Mouse (Mus musculus) spleen, adult 2 months (tissue): ENCODE measurements around the gene Srrm3. TPM values are rescaled to one million over a fixed set of nuclear protein-coding genes. Genes with fewer than 3 reads are reported as not detected.

Experiments
- DNase-seq, 2 experiments: peaks; one replicate each; pipeline versions ENCODE4 v3.0.0 to v3.0.0-alpha.2; 2012 to 2021; ENCODE audit warnings: low spot score in 2 of 2, low read depth in 1 of 2
- H3K27ac ChIP-seq: fragments of 200-500 bp; 2 replicates; pipeline ENCODE4 v1.5.1; 2012; ENCODE audit warnings: low read length, inconsistent platforms; ENCODE audit not compliant: insufficient read depth
- H3K27me3 ChIP-seq: fragments of 200-500 bp; 2 replicates; pipeline ENCODE4 v1.6.1; 2012; ENCODE audit warnings: mild to moderate bottlenecking, moderate library complexity, low read length, inconsistent platforms; ENCODE audit not compliant: control insufficient read depth, insufficient read depth
- H3K36me3 ChIP-seq: fragments of 200-500 bp; 2 replicates; pipeline ENCODE4 v1.6.1; 2012; ENCODE audit warnings: mild to moderate bottlenecking, low read length, inconsistent platforms; ENCODE audit not compliant: control insufficient read depth, insufficient read depth
- H3K4me1 ChIP-seq: fragments of 200-500 bp; 2 replicates; pipeline ENCODE4 v1.6.1; 2011; ENCODE audit warnings: inconsistent platforms; ENCODE audit not compliant: control insufficient read depth, insufficient read depth, insufficient read length
- H3K4me3 ChIP-seq: fragments of 200-500 bp; 2 replicates; pipeline ENCODE4 v1.5.1; 2011; ENCODE audit warnings: mild to moderate bottlenecking, inconsistent platforms; ENCODE audit not compliant: insufficient read depth, insufficient read length; ENCODE audit errors: extremely low read depth
- CTCF ChIP-seq: fragments of 200-500 bp; IDR thresholded peaks from 2 replicates; pipeline ENCODE4 v1.5.1; 2011; ENCODE audit warnings: mild to moderate bottlenecking, inconsistent platforms; ENCODE audit not compliant: insufficient read depth, insufficient read length, insufficient replicate concordance; ENCODE audit errors: extremely low read depth
- POLR2A ChIP-seq: fragments of 200-500 bp; IDR thresholded peaks from 2 replicates; pipeline ENCODE4 v1.6.1; 2011; ENCODE audit warnings: low read depth, low read length, inconsistent platforms
- WGBS: fragments of 180-500 bp; shearing (Covaris S2); methylation state at CpG from one replicate; pipeline ENCODE4 v1.1.7; 2018; 5-methylcytosine and 5-hydroxymethylcytosine counted together
- polyA plus RNA-seq: library from polyadenylated mRNA; depleted of rRNA; stranded (reverse); fragments of >200 nt; gene quantifications from 2 replicates; pipeline ENCODE4 v1.2.3, GENCODE M21; 2012

Srrm3 gene
- polyA plus RNA-seq, 1 experiment: 0.06 TPM

GRCm38 (mm10) chr5:135868653-135869052 is 62.0 kb downstream of the Srrm3 start:
- Histone ChIP-seq H3K4me1 (peaks cover 5% of the 10 kb centered on the region), H3K27me3 (peaks cover 22% of the 10 kb centered on the region), H3K36me3 (no peaks in the 10 kb centered on the region), H3K4me3 (no peak overlapping the region), H3K27ac (no peak overlapping the region)
- 11% methylated on average over 27 of the region's 27 CpGs for WGBS
- no peak for DNase-seq
- TF ChIP-seq POLR2A: no peak
- no peak for TF ChIP-seq CTCF

- H3K36me3 ChIP-seq: no peaks in the 10 kb centered on the region
- H3K4me1 ChIP-seq: peaks cover 5% of the 10 kb centered on the region
- H3K27ac ChIP-seq: no peak overlapping the region
- no peak for DNase-seq
- WGBS: 69% methylated on average over 14 of the region's 14 CpGs
- peaks cover 22% of the 10 kb centered on the region for H3K27me3 ChIP-seq
- TF ChIP-seq CTCF: no peak
- TF ChIP-seq POLR2A: no peak
- H3K4me3 ChIP-seq: no peak overlapping the region
Measured at GRCm38 (mm10) chr5:135869661-135870423, 63.2 kb downstream of the Srrm3 start.

- no peak for TF ChIP-seq CTCF
- TF ChIP-seq POLR2A: no peak
Measured at GRCm38 (mm10) chr5:135870505-135870904, 63.8 kb downstream of the Srrm3 start.

GRCm38 (mm10) chr5:135872996-135873395 is 66.3 kb downstream of the Srrm3 start:
- no peak overlapping the region for H3K27ac ChIP-seq
- H3K4me1 ChIP-seq: peaks cover 4% of the 10 kb centered on the region
- no peaks in the 10 kb centered on the region for H3K36me3 ChIP-seq
- DNase-seq: no peak
- peaks cover 10% of the 10 kb centered on the region for H3K27me3 ChIP-seq
- TF ChIP-seq CTCF: no peak
- no peak for TF ChIP-seq POLR2A
- WGBS: 12% methylated on average over 16 of the region's 16 CpGs
- H3K4me3 ChIP-seq: no peak overlapping the region

More at GRCm38 (mm10) chr5:135870505-135870904, 63.8 kb downstream of the Srrm3 start:
- Histone ChIP-seq H3K27me3 (peaks cover 22% of the 10 kb centered on the region), H3K4me3 (no peak overlapping the region), H3K4me1 (peaks cover 5% of the 10 kb centered on the region), H3K27ac (no peak overlapping the region), H3K36me3 (no peaks in the 10 kb centered on the region)
- no peak for DNase-seq
- WGBS: 42% methylated on average over 5 of the region's 5 CpGs

GRCm38 (mm10) chr5:135873753-135874152 is 67.1 kb downstream of the Srrm3 start:
- Histone ChIP-seq H3K4me1 (no peaks in the 10 kb centered on the region), H3K36me3 (no peaks in the 10 kb centered on the region), H3K4me3 (no peak overlapping the region), H3K27me3 (peaks cover 4% of the 10 kb centered on the region; the same call in 1 of the 2 replicates), H3K27ac (no peak overlapping the region)
- no peak for DNase-seq
- 56% methylated on average over 9 of the region's 9 CpGs for WGBS
- no peak for TF ChIP-seq POLR2A

GRCm38 (mm10) chr5:135877180-135877579 is 70.5 kb downstream of the Srrm3 start:
- Histone ChIP-seq H3K4me3 (no peak overlapping the region), H3K4me1 (no peaks in the 10 kb centered on the region), H3K27ac (no peak overlapping the region), H3K27me3 (no peaks in the 10 kb centered on the region), H3K36me3 (no peaks in the 10 kb centered on the region)
- TF ChIP-seq CTCF (peak; percentile 17; the same call in 1 of the 2 replicates), POLR2A (no peak)
- peak; percentile 36 to 40 for DNase-seq
- 9% methylated on average over 8 of the region's 8 CpGs for WGBS

- Histone ChIP-seq H3K27me3 (no peaks in the 10 kb centered on the region), H3K27ac (no peak overlapping the region), H3K36me3 (no peaks in the 10 kb centered on the region), H3K4me1 (no peaks in the 10 kb centered on the region), H3K4me3 (peak overlapping the region; percentile 18; the same call in 1 of the 2 replicates)
- peak; percentile 28; the same call in 1 of the 2 replicates for TF ChIP-seq CTCF
- no peak for TF ChIP-seq POLR2A
- DNase-seq: peak in 1 of 2 experiments; percentile 12
- WGBS: 2% methylated on average over 16 of the region's 16 CpGs
Measured at GRCm38 (mm10) chr5:135877831-135878231, 71.1 kb downstream of the Srrm3 start.
